Mouse (Mus musculus) retina, postnatal 7 days (tissue): ENCODE measurements around the gene Lhfpl2.
A peak's percentile ranks its signal among the peaks of the same experiment; 100 is the strongest.
"Not testable (repeated sequence)": the region's sequence is repeated elsewhere in the genome, so short reads cannot be mapped to it uniquely, and the experiment has no call there.

ENCODE experiments used
- DNase-seq: peaks from one replicate; pipeline ENCODE4 v3.0.0-alpha.2; 2012; ENCODE audit warnings: low read depth, low spot score

Gene Lhfpl2

GRCm38 (mm10) chr13:94057563-94058560 is at the start of gene Lhfpl2:
Gene Lhfpl2 (plus strand): TSS chr13:94057796.
- peak; percentile 20 for DNase-seq

GRCm38 (mm10) chr13:94011996-94012575 is 45.5 kb upstream of the Lhfpl2 start:
- no peak for DNase-seq

- DNase-seq: no peak
Observed at GRCm38 (mm10) chr13:94013986-94014385, 43.6 kb upstream of the Lhfpl2 start.

DNA sequence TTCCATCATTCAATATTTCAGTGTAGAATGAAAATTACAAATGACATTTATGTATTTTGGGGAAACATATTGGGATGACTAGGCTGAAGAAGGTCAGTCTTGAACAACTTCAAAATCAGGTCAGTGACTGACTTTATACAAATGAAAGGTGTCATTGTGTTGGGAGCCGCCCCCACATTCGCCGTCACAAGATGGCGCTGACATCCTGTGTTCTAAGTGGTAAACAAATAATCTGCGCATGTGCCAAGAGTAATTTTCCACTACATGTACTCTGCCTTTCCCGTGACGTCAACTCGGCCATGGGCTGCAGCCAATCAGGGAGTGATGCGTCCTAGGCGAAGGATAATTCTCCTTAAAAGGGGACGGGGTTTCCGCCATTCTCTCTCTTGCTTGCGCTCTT is 33.0 kb upstream of the Lhfpl2 start:
- not testable (repeated sequence) for DNase-seq

DNA sequence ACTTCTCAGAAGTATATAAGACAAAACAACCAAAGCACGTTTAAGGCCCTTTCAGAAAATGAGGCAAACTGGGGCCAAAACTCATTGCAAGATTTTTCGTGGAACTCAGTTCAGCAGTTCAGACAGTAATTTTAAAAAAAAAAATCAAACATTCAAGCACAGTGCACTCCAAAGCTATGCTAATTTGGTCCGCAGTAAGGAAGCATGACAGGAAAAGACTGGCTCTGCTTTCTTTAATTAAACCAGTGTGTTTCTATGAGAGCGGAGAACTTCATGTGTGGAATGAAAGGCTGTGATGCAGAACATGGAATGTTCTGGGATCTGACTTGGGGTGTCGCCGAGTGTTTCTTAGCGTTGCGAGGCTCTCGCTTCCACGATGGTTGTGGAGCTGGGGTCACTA is 28.4 kb upstream of the Lhfpl2 start:
- no peak for DNase-seq

- no peak for DNase-seq
Observed at GRCm38 (mm10) chr13:94030551-94030950, 27.0 kb upstream of the Lhfpl2 start.

DNA sequence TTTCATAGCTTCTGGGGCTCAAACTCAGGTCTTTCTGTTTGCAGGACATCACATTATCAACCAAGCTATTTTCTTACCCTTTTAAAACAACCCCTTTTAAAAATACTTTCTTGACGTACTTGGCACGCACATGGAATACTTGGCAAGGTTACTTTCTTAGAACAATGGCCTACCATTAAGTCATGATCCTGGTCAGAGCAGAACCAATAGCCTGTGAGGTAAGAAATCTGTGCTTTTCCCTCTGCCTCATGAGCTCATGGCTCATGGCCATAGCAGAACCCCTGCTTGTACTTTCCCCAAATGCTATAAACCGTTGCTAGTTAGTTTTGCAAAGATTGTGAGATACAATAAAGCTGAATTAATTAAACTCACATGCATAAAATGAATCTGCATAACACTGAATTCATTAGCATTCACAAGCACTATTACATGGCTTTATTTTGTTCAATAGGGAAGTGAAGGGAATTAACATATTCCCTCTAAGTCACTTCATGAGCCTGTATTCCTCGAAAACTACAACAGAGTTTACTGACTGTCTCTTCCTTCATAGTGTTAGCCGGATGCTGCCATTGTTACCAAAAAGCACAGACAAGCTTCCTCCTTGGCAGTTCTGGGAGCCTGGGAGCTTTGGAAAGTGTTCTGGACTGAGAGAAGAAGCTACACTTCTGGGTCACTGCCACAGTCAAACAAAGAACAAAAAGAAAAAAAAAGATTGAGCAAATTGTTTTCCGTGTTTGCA is 20.1 kb upstream of the Lhfpl2 start:
- no peak for DNase-seq

GRCm38 (mm10) chr13:94038052-94038340 is 19.6 kb upstream of the Lhfpl2 start:
- DNase-seq: no peak

DNA sequence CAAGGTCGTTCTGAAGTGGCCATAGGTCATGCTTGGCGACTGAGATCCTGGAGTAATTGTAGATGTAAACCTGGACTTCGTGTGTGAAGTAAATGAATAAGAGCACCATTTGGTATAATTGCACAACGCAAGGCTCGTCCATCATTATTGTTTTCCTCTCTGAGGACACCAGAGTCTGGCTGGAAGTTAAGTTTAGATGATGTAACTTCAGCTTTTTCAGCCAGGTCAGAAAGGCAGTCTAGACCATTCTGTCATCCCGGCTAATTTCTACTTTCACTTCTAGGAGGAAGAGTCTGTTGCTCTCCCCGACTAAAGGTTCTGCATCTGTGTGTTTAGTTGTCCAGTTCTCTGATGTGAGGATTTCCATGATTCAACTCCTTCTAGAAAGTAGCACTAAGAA is 7.6 kb upstream of the Lhfpl2 start:
- no peak for DNase-seq

- no peak for DNase-seq
Observed at GRCm38 (mm10) chr13:94050782-94051181, 6.8 kb upstream of the Lhfpl2 start.

- DNase-seq: no peak
Observed at GRCm38 (mm10) chr13:94057036-94057562, 497 bp upstream of the Lhfpl2 start.

GRCm38 (mm10) chr13:94058642-94059222 is 1.1 kb downstream of the Lhfpl2 start:
- DNase-seq: no peak

- DNase-seq: no peak
Observed at GRCm38 (mm10) chr13:94059373-94059772, 1.8 kb downstream of the Lhfpl2 start.

DNA sequence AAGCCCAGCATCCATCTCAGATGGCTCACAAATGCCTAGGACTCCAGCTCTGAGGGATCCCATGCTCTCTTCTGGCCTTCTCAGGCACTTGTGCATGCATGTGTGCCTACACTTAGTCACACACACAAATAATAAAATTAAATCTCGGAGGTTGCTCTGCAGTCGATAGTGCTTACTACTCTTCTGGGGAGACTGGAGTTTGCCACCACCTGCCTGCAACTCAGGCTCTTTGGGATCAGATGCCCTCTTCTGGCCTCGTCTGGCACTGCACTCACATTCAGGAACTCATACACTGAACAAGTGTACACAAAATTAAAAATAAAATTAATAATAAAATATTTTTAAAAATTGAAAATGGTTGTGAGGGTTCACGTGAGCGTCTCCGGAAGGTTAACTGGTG is 2.2 kb downstream of the Lhfpl2 start:
- DNase-seq: no peak

- DNase-seq: no peak
Observed at GRCm38 (mm10) chr13:94060461-94060860, 2.9 kb downstream of the Lhfpl2 start.

GRCm38 (mm10) chr13:94061256-94061877 is 3.8 kb downstream of the Lhfpl2 start:
- no peak for DNase-seq

DNA sequence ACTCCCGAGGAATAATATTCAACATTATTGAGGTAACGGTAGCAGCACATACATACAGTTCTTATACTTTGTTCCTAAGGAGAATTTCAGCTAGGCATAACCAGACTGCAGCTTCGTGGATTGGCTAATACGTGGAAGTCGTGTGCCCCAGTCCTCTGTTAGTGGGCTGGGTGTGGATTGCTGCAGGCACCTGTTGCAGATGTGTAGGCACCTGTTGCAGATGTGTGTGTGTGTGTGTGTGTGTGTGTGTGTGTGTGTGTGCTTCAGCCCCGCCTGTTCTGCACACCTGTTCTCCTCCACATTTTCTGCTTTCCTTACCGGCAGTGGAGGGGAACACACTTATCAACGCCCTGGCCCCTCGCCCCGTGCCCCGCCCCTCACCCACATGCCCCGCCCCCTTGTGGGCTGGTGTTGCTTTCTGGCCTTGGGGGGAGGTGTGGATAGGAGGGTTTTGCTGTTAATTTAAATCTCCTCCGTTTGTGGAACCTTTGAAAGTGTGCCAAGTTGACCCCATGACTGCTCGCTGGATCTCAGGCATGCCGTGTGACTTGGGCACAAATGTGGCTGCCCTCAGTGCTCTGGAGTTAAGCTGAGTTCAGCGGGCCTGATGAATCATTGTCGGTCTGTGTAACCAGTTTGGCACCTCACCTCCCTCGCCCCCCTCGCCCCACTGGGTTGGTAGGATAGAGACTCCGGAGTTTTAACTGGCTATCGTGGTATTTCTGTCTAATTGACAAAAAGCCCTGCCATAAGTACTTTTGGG is 4.9 kb downstream of the Lhfpl2 start:
- DNase-seq: no peak

- DNase-seq: no peak
Observed at GRCm38 (mm10) chr13:94063156-94063555, 5.6 kb downstream of the Lhfpl2 start.

GRCm38 (mm10) chr13:94064571-94064970 is 7.0 kb downstream of the Lhfpl2 start:
- DNase-seq: no peak

GRCm38 (mm10) chr13:94065276-94066050 is 7.9 kb downstream of the Lhfpl2 start:
- no peak for DNase-seq
